Mouse (Mus musculus) forebrain, embryonic 10.5 days (tissue): ENCODE measurements around the gene Ado. TPM values are rescaled to one million over a fixed set of nuclear protein-coding genes. Genes with fewer than 3 reads are reported as not detected.

Experiments
- DNase-seq: peaks from one replicate; pipeline ENCODE4 v3.0.0-alpha.2; 2017; ENCODE audit warnings: low spot score; ENCODE audit errors: extremely low spot score
- H3K27ac ChIP-seq: fragments of 300-500 bp; sonication (generic); 2 replicates; pipeline ENCODE4 v1.5.1; 2016; ENCODE audit warnings: mild to moderate bottlenecking
- H3K27me3 ChIP-seq: fragments of 300-500 bp; sonication (generic); 2 replicates; pipeline ENCODE4 v1.6.1; 2016; ENCODE audit warnings: mild to moderate bottlenecking; ENCODE audit not compliant: poor library complexity, severe bottlenecking
- H3K36me3 ChIP-seq: fragments of 300-500 bp; sonication (generic); replicated peaks from 2 replicates; pipeline ENCODE4 v1.6.1; 2016; ENCODE audit warnings: mild to moderate bottlenecking, moderate library complexity
- H3K4me1 ChIP-seq: fragments of 300-500 bp; sonication (generic); 2 replicates; pipeline ENCODE4 v1.6.1; 2016
- H3K4me3 ChIP-seq: fragments of 300-500 bp; sonication (generic); 2 replicates; pipeline ENCODE4 v1.5.1; 2016; ENCODE audit warnings: mild to moderate bottlenecking, moderate library complexity
- H3K9me3 ChIP-seq: fragments of 300-500 bp; sonication (generic); 2 replicates; pipeline ENCODE4 v1.6.1; 2016; ENCODE audit warnings: mild to moderate bottlenecking, moderate library complexity
- WGBS: fragments of 180-500 bp; shearing (Covaris S2); methylation state at CpG from one replicate; pipeline ENCODE4 v1.1.7; 2016; 5-methylcytosine and 5-hydroxymethylcytosine counted together
- polyA plus RNA-seq: library from polyadenylated mRNA; unstranded; fragments of >200 nt; fragmentation: Nextera tagmentation; extraction: Ambion mirVana; gene quantifications from 2 replicates; pipeline ENCODE4 v1.2.1, GENCODE M21; 2016

The Ado gene
- polyA plus RNA-seq, 1 experiment from 2014 or later: 64.7 TPM

- no peak overlapping the region for H3K4me3 ChIP-seq
- DNase-seq: no peak
- H3K36me3 ChIP-seq: no peaks in the 10 kb centered on the region
- H3K9me3 ChIP-seq: no peaks in the 10 kb centered on the region
- peaks cover 49% of the 10 kb centered on the region for H3K27me3 ChIP-seq
- peaks cover 5% of the 10 kb centered on the region; the same call in 1 of the 2 replicates for H3K4me1 ChIP-seq
- no peak overlapping the region for H3K27ac ChIP-seq
- WGBS: 64% methylated on average over 9 of the region's 9 CpGs
These were observed 22.3 kb downstream of the Ado start for GRCm38 (mm10) chr10:67526435-67526834.

- WGBS: 83% methylated on average over 7 of the region's 7 CpGs
- no peak for DNase-seq
- peaks cover 32% of the 10 kb centered on the region; the same call in 1 of the 2 replicates for H3K27me3 ChIP-seq
- no peak overlapping the region for H3K4me3 ChIP-seq
- H3K27ac ChIP-seq: no peak overlapping the region
- no peaks in the 10 kb centered on the region for H3K36me3 ChIP-seq
- H3K9me3 ChIP-seq: no peaks in the 10 kb centered on the region
- peaks cover 5% of the 10 kb centered on the region; the same call in 1 of the 2 replicates for H3K4me1 ChIP-seq
These were observed 24.1 kb downstream of the Ado start for GRCm38 (mm10) chr10:67524694-67525093.

- DNase-seq: no peak
These were observed 24.6 kb downstream of the Ado start for GRCm38 (mm10) chr10:67524130-67524529.

GRCm38 (mm10) chr10:67518733-67519132 lies 30.0 kb downstream of the Ado start:
- H3K4me1 ChIP-seq: no peaks in the 10 kb centered on the region
- H3K27me3 ChIP-seq: no peaks in the 10 kb centered on the region
- no peaks in the 10 kb centered on the region for H3K9me3 ChIP-seq
- H3K27ac ChIP-seq: no peak overlapping the region
- H3K36me3 ChIP-seq: no peaks in the 10 kb centered on the region
- WGBS: 91% methylated on average over 3 of the region's 3 CpGs
- no peak for DNase-seq
- H3K4me3 ChIP-seq: no peak overlapping the region

More at GRCm38 (mm10) chr10:67524130-67524529, 24.6 kb downstream of the Ado start:
- H3K27me3 ChIP-seq: peaks cover 27% of the 10 kb centered on the region; the same call in 1 of the 2 replicates
- H3K9me3 ChIP-seq: no peaks in the 10 kb centered on the region
- WGBS: 93% methylated on average over 3 of the region's 3 CpGs
- no peak overlapping the region for H3K27ac ChIP-seq
- H3K4me1 ChIP-seq: peaks cover 5% of the 10 kb centered on the region; the same call in 1 of the 2 replicates
- H3K36me3 ChIP-seq: no peaks in the 10 kb centered on the region
- no peak overlapping the region for H3K4me3 ChIP-seq

- Histone ChIP-seq H3K27ac (no peak overlapping the region), H3K4me3 (no peak overlapping the region), H3K36me3 (no peaks in the 10 kb centered on the region), H3K9me3 (no peaks in the 10 kb centered on the region), H3K27me3 (no peaks in the 10 kb centered on the region), H3K4me1 (no peaks in the 10 kb centered on the region)
- DNase-seq: no peak
- WGBS: 77% methylated on average over 7 of the region's 7 CpGs
These were observed 35.9 kb downstream of the Ado start for GRCm38 (mm10) chr10:67512871-67513270.

GRCm38 (mm10) chr10:67512211-67512610 lies 36.5 kb downstream of the Ado start:
- Histone ChIP-seq H3K4me3 (no peak overlapping the region), H3K27me3 (no peaks in the 10 kb centered on the region), H3K36me3 (no peaks in the 10 kb centered on the region), H3K4me1 (no peaks in the 10 kb centered on the region), H3K27ac (no peak overlapping the region), H3K9me3 (no peaks in the 10 kb centered on the region)
- DNase-seq: no peak
- 70% methylated on average over 8 of the region's 8 CpGs for WGBS

- no peak for DNase-seq
- Histone ChIP-seq H3K9me3 (no peaks in the 10 kb centered on the region), H3K36me3 (no peaks in the 10 kb centered on the region), H3K27ac (no peak overlapping the region), H3K4me1 (peaks cover 5% of the 10 kb centered on the region; the same call in 1 of the 2 replicates), H3K4me3 (no peak overlapping the region), H3K27me3 (no peaks in the 10 kb centered on the region)
- WGBS: 70% methylated on average over 3 of the region's 3 CpGs
These were observed 43.5 kb downstream of the Ado start for GRCm38 (mm10) chr10:67505248-67505647.

- Histone ChIP-seq H3K36me3 (no peaks in the 10 kb centered on the region), H3K9me3 (no peaks in the 10 kb centered on the region), H3K27ac (no peak overlapping the region), H3K4me1 (peaks cover 5% of the 10 kb centered on the region; the same call in 1 of the 2 replicates), H3K4me3 (no peak overlapping the region), H3K27me3 (no peaks in the 10 kb centered on the region)
- WGBS: 75% methylated on average over 5 of the region's 5 CpGs
- no peak for DNase-seq
These were observed 44.7 kb downstream of the Ado start for GRCm38 (mm10) chr10:67504046-67504445.

GRCm38 (mm10) chr10:67503320-67503995 lies 45.3 kb downstream of the Ado start:
- no peaks in the 10 kb centered on the region for H3K36me3 ChIP-seq
- H3K9me3 ChIP-seq: no peaks in the 10 kb centered on the region
- no peak overlapping the region for H3K4me3 ChIP-seq
- WGBS: 62% methylated on average over 15 of the region's 15 CpGs
- no peak for DNase-seq
- peaks cover 5% of the 10 kb centered on the region; the same call in 1 of the 2 replicates for H3K4me1 ChIP-seq
- H3K27ac ChIP-seq: no peak overlapping the region
- H3K27me3 ChIP-seq: no peaks in the 10 kb centered on the region

GRCm38 (mm10) chr10:67497951-67498350 lies 50.8 kb downstream of the Ado start:
- WGBS: 95% methylated on average over 9 of the region's 9 CpGs
- no peak overlapping the region for H3K4me3 ChIP-seq
- DNase-seq: no peak

GRCm38 (mm10) chr10:67497144-67497892 lies 51.4 kb downstream of the Ado start:
- Histone ChIP-seq H3K27ac (no peak overlapping the region), H3K27me3 (no peaks in the 10 kb centered on the region), H3K9me3 (no peaks in the 10 kb centered on the region), H3K36me3 (no peaks in the 10 kb centered on the region), H3K4me1 (no peaks in the 10 kb centered on the region), H3K4me3 (no peak overlapping the region)
- 91% methylated on average over 15 of the region's 15 CpGs for WGBS
- DNase-seq: no peak

More at GRCm38 (mm10) chr10:67497951-67498350, 50.8 kb downstream of the Ado start:
- Histone ChIP-seq H3K27me3 (no peaks in the 10 kb centered on the region), H3K4me1 (no peaks in the 10 kb centered on the region), H3K27ac (no peak overlapping the region), H3K36me3 (no peaks in the 10 kb centered on the region), H3K9me3 (no peaks in the 10 kb centered on the region)
